Mouse (Mus musculus): ENCODE data around the gene Ntn4.

Gene Ntn4

DNA sequence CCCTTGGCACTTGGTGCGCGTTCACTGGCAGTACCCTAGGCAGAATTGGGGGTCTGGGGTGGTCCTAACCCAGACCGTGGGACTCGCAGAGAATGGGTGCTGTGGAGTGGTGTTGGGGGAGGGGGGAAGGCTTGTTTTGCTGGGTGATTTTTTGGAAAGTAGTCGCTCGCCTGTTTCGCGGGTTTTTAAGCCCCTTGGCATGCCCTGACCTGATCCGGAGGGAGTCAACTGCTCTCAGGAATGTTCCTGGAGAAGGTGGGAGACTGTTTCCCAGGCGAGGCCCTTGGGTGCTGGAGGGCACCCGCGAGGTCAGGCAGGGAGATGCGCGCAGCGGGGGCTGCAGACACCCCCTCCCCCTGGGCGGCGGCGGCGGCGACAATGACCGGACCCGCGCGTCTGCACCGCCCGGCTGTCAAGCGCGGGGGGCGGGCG lies at the start of gene Ntn4:
Gene Ntn4, plus strand, starts transcription at position 161 of the 432 bp plus-strand sequence.
- no peak for DNase-seq

DNA sequence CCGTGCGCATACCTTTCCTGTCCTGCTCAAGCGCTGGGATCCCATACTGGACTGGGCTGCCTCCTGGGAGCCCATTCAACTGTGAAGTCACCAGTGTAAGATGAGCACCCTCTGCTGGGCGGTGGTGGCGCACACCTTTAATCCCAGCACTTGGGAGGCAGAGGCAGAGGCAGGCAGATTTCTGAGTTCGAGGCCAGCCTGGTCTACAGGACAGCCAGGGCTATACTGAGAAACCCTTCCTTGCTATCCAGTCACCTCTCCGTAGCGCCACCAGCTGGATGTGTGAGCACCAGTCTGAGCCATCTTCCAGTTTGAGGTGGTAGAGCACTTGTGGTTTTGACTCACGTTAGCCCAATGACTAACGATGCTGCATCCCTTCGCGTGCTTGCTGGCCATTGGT lies 48.0 kb upstream of the Ntn4 start:
- DNase-seq, result peak; percentile 40

DNA sequence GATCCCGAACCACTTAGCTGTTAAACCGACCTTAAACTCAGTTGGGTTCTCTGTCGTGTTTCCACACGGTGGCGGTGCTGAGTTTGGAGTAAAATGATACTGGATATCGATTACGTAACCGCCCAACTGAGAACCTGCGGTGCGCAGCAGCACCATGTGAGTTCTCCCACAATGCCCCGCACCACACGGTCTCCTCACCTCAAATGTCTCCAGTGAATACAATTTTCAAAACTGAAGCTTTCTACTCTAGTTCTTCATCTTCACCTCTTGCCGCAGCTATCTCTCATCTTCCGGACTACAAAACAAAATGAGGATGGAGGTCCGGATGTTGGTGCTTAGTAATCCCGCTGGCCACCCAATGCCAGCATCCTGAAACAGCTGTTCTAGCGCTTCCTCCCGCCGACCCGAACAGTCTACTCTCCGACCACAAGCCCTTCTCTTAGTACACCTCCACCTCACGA lies 46.4 kb upstream of the Ntn4 start:
- peak; percentile 90 for DNase-seq

DNA sequence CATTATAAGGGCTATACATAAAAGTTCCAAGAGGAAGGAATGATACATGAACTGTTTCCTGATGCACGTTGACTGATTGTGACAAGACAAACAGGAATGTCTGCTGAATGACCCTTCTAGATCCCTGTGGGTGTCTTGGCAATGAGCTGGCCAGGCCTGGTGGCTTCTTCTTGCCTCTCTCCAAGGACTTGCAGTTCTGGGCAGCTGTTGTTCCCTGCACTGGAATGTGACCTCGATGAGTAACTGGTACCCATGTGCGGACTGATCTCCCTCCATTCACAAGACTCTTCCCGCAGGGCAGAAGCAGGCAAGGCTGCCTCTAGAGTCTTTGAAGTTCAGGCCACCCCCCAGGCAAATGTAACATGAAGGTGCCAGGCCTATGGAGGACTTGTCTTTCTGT lies 44.6 kb upstream of the Ntn4 start:
- no peak for DNase-seq

DNA sequence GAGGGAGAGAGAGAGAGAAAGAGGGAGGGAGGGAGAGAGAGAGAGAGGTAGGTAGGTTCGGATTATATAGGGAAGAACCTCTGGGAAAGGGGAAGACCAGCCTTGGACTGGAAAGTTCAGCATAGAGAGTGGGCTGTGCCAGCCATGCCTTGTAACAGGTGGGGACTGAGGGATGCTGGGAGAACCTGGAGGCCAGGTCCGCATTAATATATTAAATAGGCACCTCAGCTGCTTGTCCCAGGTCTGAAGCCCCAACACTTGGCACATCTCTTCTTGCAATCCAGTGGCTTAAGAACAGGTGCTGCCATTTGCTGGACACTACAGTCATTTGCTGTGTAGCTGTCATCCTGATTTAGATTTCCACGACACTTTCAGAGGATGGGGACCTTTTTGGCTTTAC lies 43.8 kb upstream of the Ntn4 start:
- DNase-seq, result no peak

DNA sequence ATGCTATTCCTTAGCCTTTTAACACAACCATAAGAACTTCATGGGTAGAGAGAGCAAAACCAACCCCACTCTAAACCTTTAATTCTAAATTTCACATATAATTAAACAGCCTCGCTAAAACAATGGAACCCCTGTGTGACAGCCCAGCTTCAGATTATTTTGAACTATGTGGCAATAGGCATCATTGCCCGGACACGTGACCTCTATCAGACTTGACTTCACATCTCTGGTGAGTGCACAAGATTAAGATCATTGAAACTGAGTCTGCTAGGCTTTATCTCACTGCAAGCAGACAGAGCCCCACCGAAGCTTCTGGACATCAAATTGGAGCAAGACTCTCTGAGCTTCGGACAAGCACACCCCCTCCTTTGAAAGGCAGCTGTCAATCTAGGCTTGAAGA lies 38.2 kb upstream of the Ntn4 start:
- DNase-seq, result no peak

DNA sequence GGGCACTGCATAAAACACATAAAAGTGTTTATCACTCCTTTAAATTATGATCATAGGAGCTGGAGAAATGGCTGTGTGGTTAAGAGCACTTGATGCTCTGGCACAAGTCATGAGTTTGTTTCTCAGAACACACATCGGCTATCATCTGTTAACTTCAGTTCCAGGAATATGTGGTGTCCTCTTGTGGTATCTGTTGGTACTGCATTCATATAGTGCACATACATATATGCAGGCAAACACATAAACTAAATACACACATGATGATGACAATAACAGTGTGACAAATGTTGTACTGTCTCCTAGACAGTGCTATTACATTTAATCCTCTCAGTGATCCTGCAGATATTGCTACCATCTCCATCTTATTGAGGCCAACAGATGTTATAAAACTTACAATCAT lies 37.2 kb upstream of the Ntn4 start:
- no peak for DNase-seq

DNA sequence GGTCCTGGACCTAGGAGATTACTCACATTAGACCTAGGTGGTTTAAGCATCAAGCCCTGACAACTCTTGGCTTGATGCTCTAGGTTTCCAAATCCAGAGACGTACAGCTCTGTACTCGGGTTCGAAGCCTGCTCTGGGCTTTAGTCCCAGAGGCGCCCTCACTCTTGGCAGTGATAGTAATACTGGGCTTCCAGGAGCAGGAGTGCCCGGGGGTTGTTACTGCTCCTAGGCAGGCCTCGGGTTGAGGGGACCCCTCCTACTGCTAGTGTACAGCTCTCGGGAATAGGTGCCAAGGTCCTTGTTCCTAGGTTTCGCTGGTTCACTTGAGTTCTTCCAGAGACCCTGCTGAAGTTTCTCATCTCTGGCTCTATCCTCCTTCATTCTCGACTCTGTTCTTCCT lies 34.2 kb upstream of the Ntn4 start:
- no peak for DNase-seq

DNA sequence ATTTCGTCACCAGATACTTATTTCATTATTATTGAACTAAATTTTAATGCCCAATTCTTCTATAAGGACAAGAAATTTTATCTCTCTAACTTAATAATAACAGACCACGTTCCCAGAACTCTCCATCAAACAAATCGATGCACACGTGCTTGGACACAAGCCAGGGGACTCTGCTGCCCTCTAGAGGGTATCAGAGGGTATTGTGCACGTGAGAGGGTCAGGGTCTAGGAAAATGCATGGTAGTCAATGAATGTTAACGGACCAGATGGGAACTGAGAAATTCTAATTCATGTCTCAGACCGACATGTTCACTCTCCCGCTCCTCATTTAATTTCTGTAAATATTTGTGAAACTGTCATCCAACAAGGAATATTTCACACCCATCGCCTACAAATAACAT lies 32.4 kb upstream of the Ntn4 start:
- DNase-seq, result no peak

DNA sequence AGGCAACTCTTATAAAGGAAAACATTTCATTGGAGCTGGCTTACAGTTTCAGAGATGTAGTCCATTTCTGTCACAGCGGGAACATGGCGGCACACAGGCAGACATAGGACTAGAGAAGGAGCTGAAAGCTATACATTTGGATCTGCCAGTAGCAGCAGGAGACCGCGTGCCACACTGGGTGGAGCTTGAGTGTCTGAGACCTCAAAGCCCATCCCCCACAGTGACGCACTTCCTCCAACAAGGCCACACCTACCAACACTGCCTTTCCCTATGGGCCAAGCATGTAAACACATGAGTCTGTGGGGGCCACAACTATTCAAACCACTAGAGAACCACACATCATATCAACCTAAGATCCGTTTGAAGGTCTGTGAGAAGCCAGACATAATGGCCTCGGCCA lies 31.2 kb upstream of the Ntn4 start:
- no peak for DNase-seq

DNA sequence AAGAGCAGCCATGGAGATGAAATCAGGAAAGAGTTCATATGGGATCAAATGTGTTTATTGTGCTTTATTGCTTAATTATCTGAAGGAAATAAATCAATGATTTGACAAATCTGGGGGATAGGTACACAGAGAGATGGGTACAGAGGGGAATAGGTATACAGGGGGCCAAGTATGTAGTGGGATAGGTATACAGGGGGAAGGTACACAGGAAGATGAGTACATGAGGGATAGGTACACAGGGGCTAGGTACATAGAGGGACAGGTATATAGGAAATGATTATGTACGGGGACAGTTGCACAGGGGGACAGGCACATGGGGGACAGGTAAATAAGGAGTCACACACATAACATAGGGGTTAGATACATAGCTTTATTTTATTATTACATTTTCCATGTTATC lies 29.6 kb upstream of the Ntn4 start:
- no peak for DNase-seq

DNA sequence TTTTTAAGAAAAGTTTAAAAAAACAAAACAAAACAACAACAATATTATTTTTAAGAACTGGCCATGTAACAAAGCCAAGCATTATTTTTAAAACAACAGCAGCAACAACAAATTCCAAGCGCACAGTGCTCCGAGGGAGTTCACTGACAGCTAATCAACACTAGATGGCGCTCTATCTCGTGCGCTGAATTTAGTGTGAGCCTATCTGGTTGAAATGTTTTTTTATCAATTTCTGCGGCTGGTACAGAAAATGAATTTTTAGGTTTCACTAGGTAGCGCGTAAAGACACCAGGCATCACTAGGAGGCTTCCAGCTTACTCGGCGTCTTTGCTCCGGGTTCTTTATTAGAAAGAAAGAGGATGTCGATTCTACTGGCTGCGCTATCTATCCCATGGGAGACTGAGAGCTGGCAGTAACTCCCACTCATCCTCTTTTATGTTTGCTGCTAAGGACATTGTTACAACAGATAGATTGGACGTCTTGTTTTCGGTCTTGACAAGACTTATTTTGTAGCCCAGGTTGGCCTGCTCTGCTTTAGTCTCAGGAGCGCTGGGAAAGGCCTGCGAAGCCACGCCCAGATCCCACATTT lies 29.0 kb upstream of the Ntn4 start:
- DNase-seq, result peak; percentile 46

DNA sequence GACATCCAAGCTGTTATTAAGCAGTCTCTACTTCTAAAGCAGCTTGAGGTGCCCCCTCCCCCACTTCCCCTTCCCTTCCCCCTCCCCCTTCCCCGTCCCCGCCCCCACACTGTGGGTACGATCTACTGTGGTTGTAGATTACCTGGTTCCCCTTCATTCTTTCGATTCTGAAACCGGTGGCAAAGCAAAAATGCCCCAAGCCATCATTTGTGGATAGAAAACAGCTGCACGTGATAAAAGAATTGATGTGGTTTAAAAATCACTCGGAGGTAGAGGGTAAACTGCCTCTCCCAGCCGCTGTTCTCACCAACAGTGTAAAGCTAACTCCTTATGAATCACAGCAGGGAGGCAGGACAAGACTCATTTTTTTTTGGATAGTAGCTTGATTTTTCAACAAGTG lies 25.6 kb upstream of the Ntn4 start:
- DNase-seq, result no peak

DNA sequence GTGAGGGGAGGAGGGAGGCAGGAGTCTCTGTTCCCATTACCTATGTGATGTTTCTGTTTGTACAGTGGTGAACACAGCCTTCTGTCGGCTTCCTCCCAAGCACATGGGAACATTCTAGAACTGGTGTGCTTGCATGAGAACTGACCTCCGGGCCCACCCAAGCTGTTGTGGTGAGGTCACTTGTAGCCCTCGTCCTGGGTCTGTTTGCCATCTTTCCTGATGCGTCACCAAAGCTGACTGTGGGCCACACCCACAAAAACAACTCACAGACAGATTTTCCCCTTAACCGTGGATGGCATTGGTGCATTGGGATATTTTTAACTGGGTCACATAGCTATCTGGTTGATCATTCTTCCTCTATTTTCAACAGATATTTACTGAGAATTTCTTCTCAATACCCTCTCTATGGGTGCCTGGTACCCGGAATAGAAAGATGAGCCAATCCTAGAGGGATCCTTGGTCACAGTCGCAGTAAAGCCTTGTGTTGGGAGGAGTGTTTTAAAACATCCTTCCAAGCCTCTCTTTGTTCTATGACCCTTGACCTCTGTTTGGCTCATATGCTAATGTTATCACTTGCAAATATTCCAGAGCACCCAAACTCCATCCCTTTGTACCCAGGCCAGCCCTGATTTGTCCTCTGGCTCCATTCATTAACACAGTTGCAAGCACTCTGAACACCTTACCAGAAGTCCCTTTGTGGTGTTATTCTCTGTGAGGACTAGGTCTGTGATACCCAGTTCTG lies 19.9 kb upstream of the Ntn4 start:
- no peak for DNase-seq

DNA sequence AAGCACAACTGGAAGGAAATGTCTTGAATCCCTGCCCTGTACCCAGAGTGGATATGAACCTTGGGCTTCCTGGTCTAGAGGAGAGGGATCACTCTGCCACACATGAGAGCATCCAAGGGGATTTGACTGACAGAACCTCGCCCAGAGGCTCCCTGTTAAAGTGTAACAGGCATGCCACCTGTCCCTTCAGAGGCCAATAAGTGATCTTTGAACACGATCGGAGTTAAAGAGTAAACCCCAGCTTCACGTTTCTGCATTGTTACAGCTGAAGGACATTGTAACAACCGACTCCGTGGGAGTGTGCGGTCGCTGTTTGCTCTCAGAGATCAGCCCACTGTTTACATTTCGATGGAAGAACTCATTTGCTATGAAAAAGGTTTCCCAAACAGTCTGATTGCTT lies 16.8 kb upstream of the Ntn4 start:
- peak; percentile 49 for DNase-seq

DNA sequence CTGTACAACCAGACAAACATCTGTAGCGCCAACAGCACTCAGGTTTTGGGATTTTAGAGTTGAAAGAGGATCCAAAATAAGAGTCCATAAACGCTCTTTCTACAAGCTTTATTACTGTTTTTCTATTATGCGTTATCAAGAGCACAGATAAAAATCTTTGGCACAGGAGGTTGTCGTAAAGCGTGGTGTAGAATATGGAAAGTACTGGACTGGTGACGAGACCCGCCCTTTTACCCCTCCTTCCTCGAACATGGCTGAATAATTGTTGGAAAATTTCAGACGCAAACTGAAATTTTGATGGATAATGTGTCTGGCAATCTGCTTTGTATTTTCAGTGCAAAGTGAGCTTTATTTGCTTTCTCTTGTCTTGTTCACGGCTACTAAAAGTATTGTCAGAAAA lies 16.3 kb upstream of the Ntn4 start:
- no peak for DNase-seq

DNA sequence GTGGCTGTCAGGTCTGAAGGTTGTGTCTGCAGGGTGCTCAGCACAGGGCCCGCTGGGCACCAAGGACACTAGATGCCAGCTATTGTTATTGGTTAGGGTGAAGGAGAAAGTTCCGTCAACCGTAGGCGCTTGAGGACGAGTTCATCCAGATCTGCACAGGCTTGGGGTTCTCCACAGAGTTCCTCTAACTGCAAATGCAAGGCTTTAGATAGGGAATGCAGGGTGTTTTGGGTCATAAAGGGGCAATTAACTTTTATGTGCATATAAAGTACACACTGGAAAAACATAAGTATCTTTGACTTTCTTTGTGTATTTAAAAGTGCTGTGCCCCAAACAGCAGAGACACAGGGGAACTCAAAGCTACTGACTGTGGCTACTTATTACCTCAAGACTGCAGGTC lies 10.2 kb upstream of the Ntn4 start:
- DNase-seq, result no peak

DNA sequence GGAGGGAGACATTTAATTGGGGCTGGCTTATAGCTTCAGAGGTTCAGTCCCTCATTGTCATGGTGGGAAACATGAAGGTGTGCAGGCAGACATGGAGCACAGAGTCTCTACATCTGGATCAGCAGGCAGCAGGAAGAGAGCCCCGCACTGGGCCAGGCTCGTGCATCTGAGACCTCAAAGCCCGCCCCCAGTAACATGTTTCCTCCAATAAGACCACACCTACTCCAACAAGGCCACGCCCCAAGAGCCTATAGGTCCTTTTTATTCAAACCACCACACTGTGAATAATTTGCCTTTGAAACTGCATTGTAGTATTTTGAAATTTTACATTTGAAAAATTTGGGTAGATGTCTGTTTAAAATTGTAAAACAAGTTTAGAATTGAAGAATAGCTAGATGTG lies 8.4 kb upstream of the Ntn4 start:
- no peak for DNase-seq

DNA sequence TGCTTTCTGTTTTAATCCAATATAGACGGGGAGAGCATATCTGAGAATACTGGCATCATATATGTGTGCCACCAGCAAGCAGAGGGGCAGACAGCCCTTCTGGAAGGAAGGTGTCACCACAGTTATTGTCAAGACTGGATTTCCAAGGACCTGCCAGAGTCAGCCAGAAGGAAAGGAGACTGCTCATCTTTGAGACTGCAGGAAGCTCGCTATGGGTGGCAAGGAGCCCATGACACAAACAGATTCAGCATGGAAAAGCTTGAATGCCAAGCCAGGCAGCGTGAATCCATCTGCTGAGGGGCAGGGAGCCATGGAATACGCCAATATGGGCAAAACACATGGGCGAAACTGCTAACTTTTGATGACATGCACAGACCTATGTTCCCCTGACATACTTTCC lies 6.9 kb upstream of the Ntn4 start:
- no peak for DNase-seq

DNA sequence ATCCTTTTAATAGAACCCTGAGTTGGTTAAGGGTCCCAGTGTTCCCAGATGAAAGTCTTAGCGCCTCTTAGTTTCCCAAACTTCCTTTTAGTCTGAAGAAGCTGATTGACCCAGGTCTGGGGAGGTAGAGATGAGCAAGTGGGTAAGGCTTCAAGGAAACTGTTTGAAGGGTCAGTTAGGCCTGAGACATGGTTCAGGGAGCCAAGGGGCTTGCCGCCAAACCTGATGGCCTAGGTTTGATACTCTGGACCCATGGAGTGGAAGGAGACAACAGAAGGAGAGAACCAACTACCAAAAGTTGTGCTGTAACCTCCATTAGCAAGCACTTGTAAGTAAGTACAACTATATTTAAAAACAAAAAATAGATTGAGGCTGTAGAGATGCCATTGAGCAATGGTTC lies 6.5 kb upstream of the Ntn4 start:
- DNase-seq, result no peak

DNA sequence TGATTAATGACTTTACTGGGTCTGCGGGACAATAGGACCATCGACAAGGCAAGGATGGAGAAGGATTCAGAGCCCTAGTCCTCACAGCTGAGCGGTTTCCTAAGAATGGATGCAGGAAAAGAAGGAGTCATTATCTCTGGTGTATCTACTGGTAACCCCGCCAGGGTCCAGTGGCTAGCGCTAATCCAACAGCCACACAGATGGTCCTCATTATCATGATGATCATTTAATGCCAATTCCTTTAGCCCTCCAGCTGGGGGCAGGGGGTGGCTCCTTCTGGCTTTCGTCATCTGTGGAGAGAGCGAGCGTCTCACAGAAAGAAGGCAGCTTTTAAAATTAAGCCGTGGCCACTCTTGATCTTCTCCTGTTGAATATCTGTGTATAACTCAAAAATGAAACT lies 4.5 kb upstream of the Ntn4 start:
- no peak for DNase-seq

DNA sequence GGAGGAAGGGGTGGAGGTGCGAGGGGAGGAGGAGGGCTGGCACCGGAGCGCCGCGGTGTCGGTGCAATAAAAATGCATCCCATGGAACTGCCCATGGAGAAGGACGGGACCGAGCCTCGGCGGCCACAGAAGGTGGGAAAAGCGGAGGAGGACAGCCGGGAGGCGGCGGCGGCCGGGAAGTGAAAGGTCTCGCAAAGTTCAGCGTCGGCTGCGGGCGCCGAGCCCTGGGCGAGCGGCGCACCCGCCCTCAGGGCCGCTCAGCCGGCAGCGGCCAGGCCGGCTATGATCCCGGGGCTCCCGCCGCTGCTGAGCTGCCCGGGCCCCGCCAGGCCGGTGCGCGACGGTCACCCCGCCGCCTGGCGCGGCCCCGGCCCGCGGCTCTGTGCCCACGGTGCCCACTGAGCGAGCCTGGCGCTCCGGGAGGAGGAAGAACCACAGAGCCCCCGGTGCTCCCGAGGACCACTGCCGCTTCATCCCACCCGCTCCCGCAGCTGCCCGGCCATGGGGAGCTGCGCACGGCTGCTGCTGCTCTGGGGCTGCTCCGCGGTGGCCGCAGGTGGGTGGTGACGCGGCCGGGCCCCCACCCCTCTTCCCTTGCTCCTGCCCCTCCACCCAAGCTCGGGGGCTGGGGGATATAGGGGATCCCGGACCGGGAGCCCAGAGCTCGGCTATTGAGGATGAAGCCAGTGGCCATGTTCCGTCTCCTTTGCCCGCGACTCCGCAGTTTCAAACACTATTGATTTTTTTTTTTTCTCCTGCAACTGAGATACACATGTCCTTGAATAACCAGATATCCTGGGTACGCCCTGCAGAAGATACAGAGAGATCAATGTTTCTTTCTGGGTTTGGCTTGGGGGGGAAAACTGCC lies 706 bp downstream of the Ntn4 start:
- DNase-seq, result peak; percentile 66

DNA sequence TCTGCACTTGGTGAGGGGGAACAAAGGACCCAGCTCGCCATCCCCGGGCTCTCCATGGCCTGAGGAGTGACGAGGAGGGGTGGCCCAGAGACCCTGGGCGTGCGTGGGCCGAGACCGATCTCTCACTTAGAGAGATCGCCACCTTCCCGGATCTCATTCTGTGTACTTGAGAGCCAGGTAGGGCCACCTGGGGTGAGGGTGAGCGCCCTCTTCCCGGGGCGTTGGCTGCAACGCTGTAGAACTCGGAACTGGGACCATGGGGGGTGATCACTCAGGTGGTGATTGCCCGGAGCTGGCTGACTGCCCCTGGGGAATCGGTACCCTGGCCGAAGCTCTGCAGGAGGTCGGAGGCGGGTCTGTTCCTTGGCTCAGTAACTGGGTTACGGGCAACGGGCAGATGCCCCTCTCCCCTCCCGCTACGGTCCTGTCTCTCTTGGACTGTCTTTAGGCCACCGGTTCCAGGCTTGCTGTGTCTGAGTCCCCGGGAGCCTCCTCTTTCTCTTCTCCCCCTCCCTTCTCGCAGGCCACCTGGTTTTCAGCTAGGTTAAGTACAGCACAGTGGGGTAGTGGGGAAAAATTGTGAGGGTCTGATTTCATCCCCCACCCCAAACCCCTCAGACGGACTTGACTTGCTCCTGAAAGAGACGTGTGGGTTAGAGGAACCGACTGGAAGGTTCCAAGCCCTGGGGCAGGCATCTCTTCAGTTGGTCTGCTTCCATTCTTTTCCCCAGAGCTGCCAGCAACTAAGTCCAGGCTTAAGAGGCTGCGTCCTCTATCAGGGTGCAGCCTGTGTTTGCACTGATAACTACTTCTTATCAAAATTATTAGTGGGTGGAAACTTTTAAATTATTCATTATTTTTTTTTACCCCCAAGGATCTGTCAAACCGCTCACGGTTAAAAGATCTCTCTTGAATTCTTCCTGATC lies 1.6 kb downstream of the Ntn4 start:
- peak; percentile 73 for DNase-seq

Measured in kidney, postnatal 10 days (tissue).